Mouse (Mus musculus) layer of hippocampus, postnatal 14 days (tissue): ENCODE measurements around the gene Ccin. TPM values are rescaled to one million over a fixed set of nuclear protein-coding genes. Genes with fewer than 3 reads are reported as not detected.
A peak's percentile ranks its signal among the peaks of the same experiment; 100 is the strongest.

Experiments used
- DNase-seq, 2 experiments: peaks; one replicate each; pipeline ENCODE4 v3.0.0; 2021 to 2022; ENCODE audit warnings: low spot score in 2 of 2, mixed read lengths in 1 of 2
- total RNA-seq, 2 experiments: library from RNA; stranded (reverse); gene quantifications; 2 replicates each; pipeline ENCODE4 v1.2.3; 2021

Ccin gene
- total RNA-seq, 2 experiments from 2014 or later: not detected

GRCm38 (mm10) chr4:44012376-44013367, 29.4 kb downstream of the Ccin start:
- DNase-seq: peak; percentile 86 to 97

GRCm38 (mm10) chr4:44013391-44014070, 30.2 kb downstream of the Ccin start:
- no peak for DNase-seq

- no peak for DNase-seq
Observed at GRCm38 (mm10) chr4:44016071-44016470, 32.8 kb downstream of the Ccin start.

- no peak for DNase-seq
Observed at GRCm38 (mm10) chr4:44016791-44017190, 33.5 kb downstream of the Ccin start.

GRCm38 (mm10) chr4:44022323-44022722, 39.0 kb downstream of the Ccin start:
- DNase-seq: no peak

GRCm38 (mm10) chr4:44022766-44023165, 39.5 kb downstream of the Ccin start:
- DNase-seq: no peak

GRCm38 (mm10) chr4:44023681-44024080, 40.4 kb downstream of the Ccin start:
- DNase-seq: no peak

- no peak for DNase-seq
Observed at GRCm38 (mm10) chr4:44024241-44024640, 41.0 kb downstream of the Ccin start.

- DNase-seq: no peak
Observed at GRCm38 (mm10) chr4:44025570-44025969, 42.3 kb downstream of the Ccin start.

- DNase-seq: peak; percentile 28 to 53
Observed at GRCm38 (mm10) chr4:44028303-44029135, 45.2 kb downstream of the Ccin start.

GRCm38 (mm10) chr4:44029661-44030066, 46.4 kb downstream of the Ccin start:
- peak; percentile 24 to 34 for DNase-seq

GRCm38 (mm10) chr4:44031521-44031920, 48.2 kb downstream of the Ccin start:
- DNase-seq: peak in 1 of 2 experiments; percentile 14

Other genes with a start within 250 kb of the Ccin start
- not detected for gene Olfr159, start 212.5 kb upstream of the Ccin start, total RNA-seq
- not detected for gene Olfr156, start 159.6 kb upstream of the Ccin start, total RNA-seq
- not detected for gene Olfr157, start 143.3 kb upstream of the Ccin start, total RNA-seq
- gene Olfr155, start 131.9 kb upstream of the Ccin start, total RNA-seq: not detected
- gene Reck, start 108.0 kb upstream of the Ccin start, total RNA-seq: 1 to 10 TPM; 5.9 to 6.5 TPM
- gene Glipr2, start 26.1 kb upstream of the Ccin start, total RNA-seq: 1 to 10 TPM; 1.6 to 1.7 TPM
- gene Clta, start 21.0 kb downstream of the Ccin start, total RNA-seq: 100 to 1,000 TPM; 289 to 299 TPM
- gene Gne, start 100.7 kb downstream of the Ccin start, total RNA-seq: 10 to 100 TPM; 42.0 to 45.9 TPM